Mouse (Mus musculus) embryonic fibroblast, embryonic 13.5 days (primary cell): ENCODE results near the gene Dus3l.

Experiments
- CTCF ChIP-seq: IDR thresholded peaks from 2 replicates; pipeline ENCODE4 v1.5.1; 2011; ENCODE audit warnings: mild to moderate bottlenecking, control low read depth, low read length, moderate library complexity, borderline replicate concordance; ENCODE audit not compliant: insufficient read depth
- POLR2A ChIP-seq: IDR thresholded peaks from 2 replicates; pipeline ENCODE4 v1.6.1; 2011; ENCODE audit warnings: low read depth, mild to moderate bottlenecking, control low read depth, low read length, moderate library complexity

- no peak for TF ChIP-seq POLR2A
- TF ChIP-seq CTCF: no peak
Measured at GRCm38 (mm10) chr17:56753452-56753851, 11.1 kb upstream of the Dus3l start.
